Mouse (Mus musculus) stomach, embryonic 15.5 days (tissue): ENCODE measurements around the gene Gm21317. TPM values are rescaled to one million over a fixed set of nuclear protein-coding genes. Genes with fewer than 3 reads are reported as not detected.
"Not testable (repeated sequence)": the region's sequence is repeated elsewhere in the genome, so short reads cannot be mapped to it uniquely, and the experiment has no call there.

ENCODE experiments used
- ATAC-seq: fragments of 200-750 bp; cut with Nextera tagmentation; 2 replicates; pipeline ENCODE4 v1.8.0; 2017; ENCODE audit warnings: low read depth, moderate number of reproducible peaks, moderate TSS enrichment; ENCODE audit not compliant: insufficient read depth, low FRiP score
- H3K27ac ChIP-seq: fragments of 300-500 bp; sonication (generic); 2 replicates; pipeline ENCODE4 v1.5.1; 2015; ENCODE audit warnings: mild to moderate bottlenecking, inconsistent platforms
- H3K27me3 ChIP-seq: fragments of 300-500 bp; sonication (generic); replicated peaks from 2 replicates; pipeline ENCODE4 v1.6.1; 2015; ENCODE audit warnings: inconsistent platforms
- H3K36me3 ChIP-seq: fragments of 300-500 bp; sonication (generic); 2 replicates; pipeline ENCODE4 v1.6.1; 2015; ENCODE audit warnings: inconsistent platforms
- H3K4me1 ChIP-seq: fragments of 300-500 bp; sonication (generic); 2 replicates; pipeline ENCODE4 v1.6.1; 2015; ENCODE audit warnings: inconsistent platforms
- H3K4me2 ChIP-seq: fragments of 300-500 bp; sonication (generic); 2 replicates; pipeline ENCODE4 v1.6.1; 2015; ENCODE audit warnings: mild to moderate bottlenecking, inconsistent platforms
- H3K4me3 ChIP-seq: fragments of 300-500 bp; sonication (generic); replicated peaks from 2 replicates; pipeline ENCODE4 v1.5.1; 2015; ENCODE audit warnings: inconsistent platforms
- H3K9ac ChIP-seq: fragments of 300-500 bp; sonication (generic); 2 replicates; pipeline ENCODE4 v1.6.1; 2015; ENCODE audit warnings: inconsistent platforms
- H3K9me3 ChIP-seq: fragments of 300-500 bp; sonication (generic); 2 replicates; pipeline ENCODE4 v1.6.1; 2016; ENCODE audit warnings: inconsistent platforms
- WGBS: fragments of 180-500 bp; shearing (Covaris S2); methylation state at CpG from one replicate; pipeline ENCODE4 v1.1.7; 2015; 5-methylcytosine and 5-hydroxymethylcytosine counted together
- polyA plus RNA-seq: library from polyadenylated mRNA; unstranded; fragments of >200 nt; fragmentation: Nextera tagmentation; extraction: Ambion mirVana; gene quantifications from 2 replicates; pipeline ENCODE4 v1.2.1, GENCODE M21; 2015

Gene Gm21317
- not detected in 2 replicates for polyA plus RNA-seq

DNA sequence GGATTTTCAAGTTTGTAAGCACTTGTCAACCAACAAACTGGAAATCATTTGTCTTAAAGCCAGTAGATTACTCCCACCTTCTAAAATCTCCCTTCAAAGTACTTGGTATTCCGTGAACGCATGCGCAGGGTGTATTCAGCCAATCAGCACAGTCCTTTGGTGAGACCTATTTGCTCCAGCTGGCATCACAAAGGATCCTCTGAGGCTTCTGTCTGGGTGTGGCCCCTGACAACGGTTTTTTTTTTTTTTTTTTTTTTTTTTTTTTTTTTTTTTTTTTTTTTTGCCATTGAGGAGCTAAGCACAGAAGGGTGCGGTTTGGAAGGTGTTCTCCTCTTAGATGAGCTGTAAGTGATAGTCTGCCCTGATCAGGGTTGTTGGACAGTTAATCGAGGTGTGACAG lies at the start of gene Gm21317:
TSS of gene Gm21317 (plus strand) at position 301 of the 400 bp plus-strand sequence.
- not testable (repeated sequence) for H3K9ac ChIP-seq, H3K4me3 ChIP-seq, H3K36me3 ChIP-seq, H3K27ac ChIP-seq, H3K4me2 ChIP-seq, H3K9me3 ChIP-seq, H3K27me3 ChIP-seq, ATAC-seq, H3K4me1 ChIP-seq
- no CpG with 5 or more reads among the region's 6 CpGs for WGBS
